27 mouse cellular contexts compared by ENCODE assay signal in genomic region chr11:19092967-19093745, GRCm38 (mm10).
A peak's percentile ranks its signal among the peaks of the same experiment; 100 is the strongest.
DNase-seq lines count a peak whose midpoint lies in the region; ATAC-seq and TF ChIP-seq lines count a peak whose summit lies in the region.
"Had no signal": no experiment of that assay in that cellular context is flagged by ENCODE, and none has a peak within 500 bp of the region (broad histone marks: within the 10 kb centered on the region; RNA-seq: fewer than 3 reads in every experiment).

No protein-coding gene starts in this region.

- peak overlapping the region; percentile 64 for H3K27ac ChIP-seq in midbrain, embryonic 10.5 days (replicated peaks)
- no peak overlapping the region for H3K27ac ChIP-seq in midbrain, postnatal 0 days (ENCODE audit: low read depth, low read length)
- H3K27ac ChIP-seq in midbrain, embryonic 13.5 days: no peak overlapping the region
- no peak overlapping the region for H3K27ac ChIP-seq in hindbrain, embryonic 16.5 days (ENCODE audit: low read depth, low read length)
- H3K27ac ChIP-seq: embryonic facial prominence, embryonic 13.5 days; hindbrain, embryonic 14.5 days; left cerebral cortex, adult 2 months; limb, embryonic 13.5 days; lung, embryonic 15.5 days; stomach, embryonic 15.5 days had no signal

- WGBS in midbrain, embryonic 10.5 days: 27% methylated on average over 9 of the region's 9 CpGs
- WGBS in midbrain, postnatal 0 days: 34% methylated on average over 9 of the region's 9 CpGs
- 11% methylated on average over 9 of the region's 9 CpGs for WGBS in midbrain, embryonic 13.5 days
- WGBS in hindbrain, embryonic 16.5 days: 60% methylated on average over 9 of the region's 9 CpGs

- no peak overlapping the region for H3K4me3 ChIP-seq in midbrain, embryonic 10.5 days
- no peak overlapping the region for H3K4me3 ChIP-seq in midbrain, postnatal 0 days (ENCODE audit: low read depth, low read length)
- H3K4me3 ChIP-seq in midbrain, embryonic 13.5 days (replicated peaks): no peak overlapping the region
- H3K4me3 ChIP-seq in hindbrain, embryonic 16.5 days (ENCODE audit: low read length): no peak overlapping the region
- H3K4me3 ChIP-seq: embryonic facial prominence, embryonic 13.5 days; heart, embryonic 12.5 days; left cerebral cortex, adult 2 months; limb, embryonic 13.5 days; lung, embryonic 15.5 days; stomach, embryonic 15.5 days had no signal

- no peak for TF ChIP-seq CTCF in midbrain, postnatal 0 days (IDR thresholded peaks at IDR 0.05)

- H3K4me1 ChIP-seq in midbrain, embryonic 10.5 days: peaks cover 26% of the 10 kb centered on the region
- no peaks in the 10 kb centered on the region for H3K4me1 ChIP-seq in midbrain, postnatal 0 days (ENCODE audit: insufficient read depth, low read length)
- H3K4me1 ChIP-seq in midbrain, embryonic 13.5 days (replicated peaks): peaks cover 18% of the 10 kb centered on the region
- H3K4me1 ChIP-seq in hindbrain, embryonic 16.5 days (ENCODE audit: control insufficient read depth, insufficient read depth, low read depth, low read length): no peaks in the 10 kb centered on the region
- H3K4me1 ChIP-seq: stomach, embryonic 15.5 days had no signal

- H3K9me3 ChIP-seq in midbrain, embryonic 10.5 days (replicated peaks): no peaks in the 10 kb centered on the region
- no peaks in the 10 kb centered on the region for H3K9me3 ChIP-seq in midbrain, postnatal 0 days (ENCODE audit: low read length)
- no peaks in the 10 kb centered on the region for H3K9me3 ChIP-seq in midbrain, embryonic 13.5 days
- no peaks in the 10 kb centered on the region for H3K9me3 ChIP-seq in hindbrain, embryonic 16.5 days (ENCODE audit: control insufficient read depth, low read length)
- H3K9me3 ChIP-seq: embryonic facial prominence, embryonic 13.5 days; heart, embryonic 12.5 days; limb, embryonic 13.5 days; lung, embryonic 15.5 days; stomach, embryonic 15.5 days had no signal

- no peaks in the 10 kb centered on the region for H3K36me3 ChIP-seq in midbrain, embryonic 10.5 days
- no peaks in the 10 kb centered on the region for H3K36me3 ChIP-seq in midbrain, postnatal 0 days (ENCODE audit: insufficient read depth, low read length)
- no peaks in the 10 kb centered on the region for H3K36me3 ChIP-seq in midbrain, embryonic 13.5 days
- H3K36me3 ChIP-seq in hindbrain, embryonic 16.5 days (ENCODE audit: control insufficient read depth, insufficient read depth, low read length): no peaks in the 10 kb centered on the region
- H3K36me3 ChIP-seq: embryonic facial prominence, embryonic 13.5 days; heart, embryonic 12.5 days; limb, embryonic 13.5 days; lung, embryonic 15.5 days; stomach, embryonic 15.5 days had no signal

- DNase-seq in embryo, embryonic 10 days (ENCODE audit: low spot score): peak; percentile 39
- DNase-seq in embryo, embryonic 11 days: no peak
- peak; percentile 29 for DNase-seq in midbrain, embryonic 10.5 days (ENCODE audit: low spot score)
- no peak for DNase-seq in midbrain, postnatal 0 days (ENCODE audit: low spot score)
- DNase-seq in retina, postnatal 1 day: peak; percentile 77
- DNase-seq in B cell, adult 2 months: no peak
- DNase-seq: adrenal gland, postnatal 10 days; cerebellum, adult 11 months; cerebellum, adult 9-10 months; gastrocnemius, postnatal 14 days; heart, postnatal 4 days; kidney, adult 11 months; kidney, postnatal 14 days; right cerebral cortex, postnatal 25 days; thymus, postnatal 25 days had no signal

- ATAC-seq in midbrain, postnatal 0 days (ENCODE audit: low FRiP score): no peak
- peak; percentile 69 for ATAC-seq in midbrain, embryonic 13.5 days
- no peak for ATAC-seq in hindbrain, embryonic 16.5 days
- ATAC-seq: inflammation-experienced regulatory T-cells, adult 6 months; Patski had no signal

- no peak overlapping the region for H3K9ac ChIP-seq in midbrain, postnatal 0 days (replicated peaks; ENCODE audit: low read length, poor library complexity, severe bottlenecking)
- H3K9ac ChIP-seq in midbrain, embryonic 13.5 days (replicated peaks): no peak overlapping the region
- no peak overlapping the region for H3K9ac ChIP-seq in hindbrain, embryonic 16.5 days (ENCODE audit: low read depth, low read length)
- H3K9ac ChIP-seq: embryonic facial prominence, embryonic 13.5 days; heart, embryonic 12.5 days; hindbrain, embryonic 14.5 days; limb, embryonic 13.5 days; lung, embryonic 15.5 days; stomach, embryonic 15.5 days had no signal

- peaks cover 59% of the 10 kb centered on the region for H3K27me3 ChIP-seq in midbrain, embryonic 10.5 days (ENCODE audit: low read depth, poor library complexity, severe bottlenecking)
- no peaks in the 10 kb centered on the region for H3K27me3 ChIP-seq in midbrain, postnatal 0 days (ENCODE audit: insufficient read depth, low read length)
- peaks cover 50% of the 10 kb centered on the region for H3K27me3 ChIP-seq in midbrain, embryonic 13.5 days
- no peaks in the 10 kb centered on the region for H3K27me3 ChIP-seq in hindbrain, embryonic 16.5 days (replicated peaks; ENCODE audit: control insufficient read depth, insufficient read depth, low read length)
- H3K27me3 ChIP-seq: embryonic facial prominence, embryonic 13.5 days; heart, embryonic 12.5 days; stomach, embryonic 15.5 days had no signal

- no peak overlapping the region for H3K4me2 ChIP-seq in midbrain, postnatal 0 days (ENCODE audit: low read depth, low read length, poor library complexity, severe bottlenecking)
- H3K4me2 ChIP-seq in midbrain, embryonic 13.5 days (replicated peaks): no peak overlapping the region
- H3K4me2 ChIP-seq in hindbrain, embryonic 16.5 days (ENCODE audit: low read length): no peak overlapping the region
- H3K4me2 ChIP-seq: embryonic facial prominence, embryonic 13.5 days; heart, embryonic 12.5 days; hindbrain, embryonic 14.5 days; limb, embryonic 13.5 days; liver, embryonic 11.5 days; lung, embryonic 15.5 days; stomach, embryonic 15.5 days had no signal

Comparison
In these comparisons a context has a peak if more than half of its experiments do, and no peak if none do; other contexts are left out.
1. DNase-seq: peak in embryo, embryonic 10 days (single experiment), midbrain, embryonic 10.5 days (single experiment) and retina, postnatal 1 day (single experiment); none in embryo, embryonic 11 days (single experiment), midbrain, postnatal 0 days (single experiment) and B cell, adult 2 months (0 of 2).